Mouse (Mus musculus) neural tube, embryonic 14.5 days (tissue): ENCODE results near the gene Ank2. TPM values are rescaled to one million over a fixed set of nuclear protein-coding genes. Genes with fewer than 3 reads are reported as not detected.

ENCODE experiments used
- ATAC-seq: fragments of 200-750 bp; cut with Nextera tagmentation; 2 replicates; pipeline ENCODE4 v1.8.0; 2017; ENCODE audit warnings: low read depth, mild to moderate bottlenecking, moderate TSS enrichment, moderate library complexity
- H3K27ac ChIP-seq: fragments of 300-500 bp; sonication (generic); 2 replicates; pipeline ENCODE4 v1.5.1; 2014; ENCODE audit warnings: low read depth, mild to moderate bottlenecking, control low read depth, low read length, moderate library complexity, mixed read lengths
- H3K27me3 ChIP-seq: fragments of 300-500 bp; sonication (generic); 2 replicates; pipeline ENCODE4 v1.6.1; 2014; ENCODE audit warnings: low read length; ENCODE audit not compliant: control insufficient read depth, insufficient read depth
- H3K36me3 ChIP-seq: fragments of 300-500 bp; sonication (generic); 2 replicates; pipeline ENCODE4 v1.6.1; 2014; ENCODE audit warnings: low read length, mixed read lengths; ENCODE audit not compliant: control insufficient read depth, insufficient read depth
- H3K4me1 ChIP-seq: fragments of 300-500 bp; sonication (generic); 2 replicates; pipeline ENCODE4 v1.6.1; 2014; ENCODE audit warnings: low read length; ENCODE audit not compliant: control insufficient read depth, insufficient read depth
- H3K4me2 ChIP-seq: fragments of 300-500 bp; sonication (generic); 2 replicates; pipeline ENCODE4 v1.6.1; 2014; ENCODE audit warnings: mild to moderate bottlenecking, low read depth, low read length, control low read depth
- H3K4me3 ChIP-seq: fragments of 300-500 bp; sonication (generic); 2 replicates; pipeline ENCODE4 v1.5.1; 2014; ENCODE audit warnings: low read depth, low read length, control low read depth, mixed read lengths
- H3K9ac ChIP-seq: fragments of 300-500 bp; sonication (generic); replicated peaks from 2 replicates; pipeline ENCODE4 v1.6.1; 2014; ENCODE audit warnings: low read depth, mild to moderate bottlenecking, control low read depth, low read length, mixed read lengths
- H3K9me3 ChIP-seq: fragments of 300-500 bp; sonication (generic); 2 replicates; pipeline ENCODE4 v1.6.1; 2016; ENCODE audit warnings: low read length; ENCODE audit not compliant: control insufficient read depth
- WGBS: fragments of 180-500 bp; shearing (Covaris S2); extraction: QIAGEN DNeasy Blood & Tissue Kit; methylation state at CpG from one replicate; pipeline ENCODE4 v1.1.7; 2014; 5-methylcytosine and 5-hydroxymethylcytosine counted together
- polyA plus RNA-seq: library from polyadenylated mRNA; unstranded; fragments of >200 nt; fragmentation: Nextera tagmentation; extraction: Ambion mirVana; gene quantifications from 2 replicates; pipeline ENCODE4 v1.2.1, GENCODE M21; 2014

The Ank2 gene
- polyA plus RNA-seq, result 209 and 231 TPM in 2 replicates

- ATAC-seq, result peak; percentile 87
- peak within 1 kb of the TSS; percentile 98 for H3K4me2 ChIP-seq
- H3K36me3 ChIP-seq, result no peaks in the 10 kb centered on the region
- H3K4me3 ChIP-seq, result peak within 1 kb of the TSS; percentile 76
- H3K27me3 ChIP-seq, result no peaks in the 10 kb centered on the region; the same call in 1 of the 2 replicates
- peak within 1 kb of the TSS; percentile 84 for H3K9ac ChIP-seq
- WGBS, result under 1% methylated on average over 56 of the region's 62 CpGs
- no peaks in the 10 kb centered on the region for H3K9me3 ChIP-seq
- peaks cover 6% of the 10 kb centered on the region; the same call in 1 of the 2 replicates for H3K4me1 ChIP-seq
- H3K27ac ChIP-seq, result peak within 1 kb of the TSS; percentile 66
These were observed at the start of gene Ank2 for GRCm38 (mm10) chr3:127498742-127499400. Gene Ank2 (minus strand): TSS chr3:127499350.

- H3K4me2 ChIP-seq, result no peak overlapping the region
- H3K27me3 ChIP-seq, result no peaks in the 10 kb centered on the region
- ATAC-seq, result no peak
- H3K36me3 ChIP-seq, result peaks cover 17% of the 10 kb centered on the region
- no peak overlapping the region for H3K4me3 ChIP-seq
- H3K4me1 ChIP-seq, result no peaks in the 10 kb centered on the region
- WGBS, result 33% methylated on average over 5 of the region's 5 CpGs
- H3K9me3 ChIP-seq, result no peaks in the 10 kb centered on the region
- H3K9ac ChIP-seq, result no peak overlapping the region
- no peak overlapping the region for H3K27ac ChIP-seq
These were observed 48.7 kb upstream of the Ank2 start for GRCm38 (mm10) chr3:127547882-127548281.

- no peak for ATAC-seq
- Histone ChIP-seq H3K9ac (no peak overlapping the region), H3K36me3 (peaks cover 17% of the 10 kb centered on the region), H3K4me2 (no peak overlapping the region), H3K27ac (no peak overlapping the region), H3K4me3 (no peak overlapping the region), H3K27me3 (no peaks in the 10 kb centered on the region), H3K4me1 (no peaks in the 10 kb centered on the region), H3K9me3 (no peaks in the 10 kb centered on the region)
- 30% methylated on average over 5 of the region's 5 CpGs for WGBS
These were observed 45.5 kb upstream of the Ank2 start for GRCm38 (mm10) chr3:127544610-127545121.

GRCm38 (mm10) chr3:127543976-127544375 is 44.8 kb upstream of the Ank2 start:
- H3K27me3 ChIP-seq, result no peaks in the 10 kb centered on the region
- H3K4me3 ChIP-seq, result no peak overlapping the region
- H3K4me2 ChIP-seq, result no peak overlapping the region
- H3K36me3 ChIP-seq, result peaks cover 17% of the 10 kb centered on the region
- no peak overlapping the region for H3K27ac ChIP-seq
- ATAC-seq, result no peak
- H3K4me1 ChIP-seq, result no peaks in the 10 kb centered on the region
- no peak overlapping the region for H3K9ac ChIP-seq
- H3K9me3 ChIP-seq, result no peaks in the 10 kb centered on the region
- 81% methylated on average over 4 of the region's 4 CpGs for WGBS

- no peaks in the 10 kb centered on the region for H3K27me3 ChIP-seq
- no peaks in the 10 kb centered on the region for H3K4me1 ChIP-seq
- 88% methylated on average over 6 of the region's 6 CpGs for WGBS
- H3K9ac ChIP-seq, result no peak overlapping the region
- H3K27ac ChIP-seq, result no peak overlapping the region
- no peaks in the 10 kb centered on the region for H3K9me3 ChIP-seq
- H3K4me2 ChIP-seq, result no peak overlapping the region
- no peak overlapping the region for H3K4me3 ChIP-seq
- H3K36me3 ChIP-seq, result peaks cover 10% of the 10 kb centered on the region; the same call in 1 of the 2 replicates
- ATAC-seq, result no peak
These were observed 40.0 kb upstream of the Ank2 start for GRCm38 (mm10) chr3:127539193-127539592.

GRCm38 (mm10) chr3:127530293-127530692 is 31.1 kb upstream of the Ank2 start:
- Histone ChIP-seq H3K9ac (no peak overlapping the region), H3K4me2 (no peak overlapping the region), H3K36me3 (no peaks in the 10 kb centered on the region), H3K4me1 (no peaks in the 10 kb centered on the region), H3K4me3 (no peak overlapping the region), H3K27me3 (no peaks in the 10 kb centered on the region), H3K27ac (no peak overlapping the region), H3K9me3 (no peaks in the 10 kb centered on the region)
- no peak for ATAC-seq
- WGBS, result 8% methylated on average over 4 of the region's 4 CpGs

- H3K4me3 ChIP-seq, result no peak overlapping the region
- no peak overlapping the region for H3K4me2 ChIP-seq
- no peak overlapping the region for H3K27ac ChIP-seq
- no peak for ATAC-seq
- H3K4me1 ChIP-seq, result no peaks in the 10 kb centered on the region
- WGBS, result 73% methylated on average over 4 of the region's 4 CpGs
- H3K27me3 ChIP-seq, result no peaks in the 10 kb centered on the region
- no peaks in the 10 kb centered on the region for H3K9me3 ChIP-seq
- no peaks in the 10 kb centered on the region for H3K36me3 ChIP-seq
- H3K9ac ChIP-seq, result no peak overlapping the region
These were observed 30.7 kb upstream of the Ank2 start for GRCm38 (mm10) chr3:127529824-127530223.

GRCm38 (mm10) chr3:127529210-127529609 is 30.1 kb upstream of the Ank2 start:
- Histone ChIP-seq H3K4me2 (no peak overlapping the region), H3K4me1 (no peaks in the 10 kb centered on the region), H3K27ac (no peak overlapping the region), H3K9ac (no peak overlapping the region), H3K36me3 (no peaks in the 10 kb centered on the region), H3K4me3 (no peak overlapping the region), H3K27me3 (no peaks in the 10 kb centered on the region), H3K9me3 (no peaks in the 10 kb centered on the region)
- ATAC-seq, result no peak
- WGBS, result 90% methylated on average over 3 of the region's 3 CpGs

GRCm38 (mm10) chr3:127527465-127528034 is 28.4 kb upstream of the Ank2 start:
- Histone ChIP-seq H3K4me2 (no peak overlapping the region), H3K4me3 (no peak overlapping the region), H3K4me1 (no peaks in the 10 kb centered on the region), H3K9ac (no peak overlapping the region), H3K27me3 (no peaks in the 10 kb centered on the region), H3K9me3 (no peaks in the 10 kb centered on the region), H3K36me3 (no peaks in the 10 kb centered on the region), H3K27ac (no peak overlapping the region)
- ATAC-seq, result no peak
- WGBS, result 69% methylated on average over 5 of the region's 5 CpGs
